Mouse (Mus musculus) liver, embryonic 14.5 days (tissue): ENCODE measurements around the gene Mkrn2os.

ENCODE experiments used
- CTCF ChIP-seq: IDR thresholded peaks from 2 replicates; pipeline ENCODE4 v1.5.1; 2016; ENCODE audit warnings: antibody characterized with exemption, low read depth, control low read depth
- EP300 ChIP-seq: IDR thresholded peaks from 2 replicates; pipeline ENCODE4 v1.6.1; 2016; ENCODE audit warnings: antibody characterized with exemption, low read depth

- no peak for TF ChIP-seq EP300
- no peak for TF ChIP-seq CTCF
Observed at GRCm38 (mm10) chr6:115595667-115596066, 3.3 kb upstream of the Mkrn2os start.
